Mouse (Mus musculus) small intestine, adult 2 months (tissue): ENCODE measurements around the gene Cltc.

ENCODE experiments used
- CTCF ChIP-seq: fragments of 200-500 bp; IDR thresholded peaks from 2 replicates; pipeline ENCODE4 v1.5.1; 2012; ENCODE audit warnings: low read depth, mild to moderate bottlenecking, control low read depth, inconsistent platforms, low read length, moderate library complexity, mixed read lengths; ENCODE audit not compliant: insufficient replicate concordance, insufficient read length; ENCODE audit errors: extremely low read depth
- POLR2A ChIP-seq: fragments of 200-500 bp; IDR thresholded peaks from 2 replicates; pipeline ENCODE4 v1.6.1; 2012; ENCODE audit warnings: low read depth, mild to moderate bottlenecking, control low read depth, inconsistent platforms, low read length, moderate library complexity

DNA sequence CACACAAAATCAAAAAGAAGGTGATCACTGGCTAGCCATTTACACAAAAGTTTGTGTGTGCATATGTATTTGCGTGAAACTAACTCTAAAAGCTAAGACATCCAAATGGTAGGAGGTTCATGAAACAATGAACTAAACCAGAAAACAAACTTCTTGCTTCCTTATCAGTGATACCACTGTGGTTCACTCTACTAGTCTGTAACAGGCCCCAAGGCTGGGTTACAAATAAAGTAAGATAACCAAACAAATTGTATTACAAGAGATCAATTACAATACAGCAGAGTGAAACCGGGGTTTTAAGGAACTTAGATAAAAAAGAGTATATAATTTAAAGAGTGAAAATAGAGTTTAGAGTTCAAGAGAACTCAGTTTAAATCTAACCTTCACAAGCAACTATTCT is 89.8 kb downstream of the Cltc start:
- no peak for TF ChIP-seq POLR2A
- no peak for TF ChIP-seq CTCF
